Mouse (Mus musculus): Measurements from ENCODE around the gene Gm10198.

DNA sequence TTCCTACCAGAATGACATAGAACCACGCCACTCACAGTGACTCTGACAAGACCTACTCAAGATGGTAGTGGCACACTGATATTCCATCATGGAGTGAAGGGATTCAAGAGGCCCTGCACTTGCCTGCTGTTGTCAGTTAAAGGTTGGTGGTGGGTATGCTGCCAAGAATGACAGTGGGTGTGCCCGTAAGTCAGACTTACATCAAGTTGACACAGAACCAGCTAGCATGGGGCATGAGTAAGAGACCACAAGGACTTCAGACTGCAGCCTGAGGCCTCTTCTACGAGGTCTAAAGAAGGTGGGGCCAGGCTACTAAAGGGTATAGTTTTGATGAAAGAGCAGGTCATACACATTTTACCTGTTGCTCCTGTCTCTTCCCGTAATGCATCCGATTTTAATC is 47.3 kb upstream of the Gm10198 start:
- TF ChIP-seq ZKSCAN1 (IDR thresholded peaks at IDR 0.05; ENCODE audit: low read depth, low read length) (no peak), POLR2A (IDR thresholded peaks at IDR 0.05; ENCODE audit: control insufficient read depth in 1 of 2, insufficient read depth in 1 of 2, low read depth in 1 of 2, low read length in 2 of 2, poor library complexity in 1 of 2) (no peak), CTCF (IDR thresholded peaks at IDR 0.05 in 2 of 3, conservative IDR thresholded peaks at IDR 0.05 in 1 of 3; ENCODE audit: control insufficient read depth in 1 of 3, insufficient read depth in 1 of 3, low read depth in 2 of 3, low read length in 3 of 3, poor library complexity in 1 of 3, severe bottlenecking in 1 of 3) (no peak), EP300 (IDR thresholded peaks at IDR 0.05; ENCODE audit: low read depth in 1 of 2, low read length in 2 of 2) (no peak), BHLHE40 (IDR thresholded peaks at IDR 0.05; ENCODE audit: borderline replicate concordance, low read depth, low read length) (no peak), HCFC1 (IDR thresholded peaks at IDR 0.05; ENCODE audit: low read depth, low read length) (no peak), MAX (IDR thresholded peaks at IDR 0.05; ENCODE audit: low read length) (no peak), USF1 (IDR thresholded peaks at IDR 0.05; ENCODE audit: low read depth, low read length) (no peak), TAL1 (IDR thresholded peaks at IDR 0.05; ENCODE audit: low read length) (no peak), SIN3A (IDR thresholded peaks at IDR 0.05; ENCODE audit: low read length) (no peak), KAT2A (conservative IDR thresholded peaks at IDR 0.05; ENCODE audit: low read depth, low read length) (no peak)
